Mouse (Mus musculus) inflammation-experienced regulatory T-cells, adult 6 months (primary cell): Measurements from ENCODE around the gene Neurl2. TPM values are rescaled to one million over a fixed set of nuclear protein-coding genes. Genes with fewer than 3 reads are reported as not detected.

Experiments
- ATAC-seq: one replicate; pipeline ENCODE4 v1.8.0; 2017
- polyA plus RNA-seq, 3 experiments: library from polyadenylated mRNA; unstranded; fragments of 100-300 nt; shearing (Covaris generic); gene quantifications; one replicate each; pipeline ENCODE4 v1.2.1; 2017

Neurl2 gene
- polyA plus RNA-seq, 3 experiments from 2014 or later = 1.0 to 2.7 (median 1.1) TPM

GRCm38 (mm10) chr2:164815821-164816220 is 17.4 kb downstream of the Neurl2 start:
- ATAC-seq = no peak

- no peak for ATAC-seq
Measured at GRCm38 (mm10) chr2:164815348-164815747, 17.9 kb downstream of the Neurl2 start.

- no peak for ATAC-seq
Measured at GRCm38 (mm10) chr2:164813557-164813956, 19.7 kb downstream of the Neurl2 start.

GRCm38 (mm10) chr2:164806614-164807013 is 26.6 kb downstream of the Neurl2 start:
- no peak for ATAC-seq

GRCm38 (mm10) chr2:164805332-164805718 is 27.9 kb downstream of the Neurl2 start:
- peak; percentile 11 for ATAC-seq

GRCm38 (mm10) chr2:164804533-164805331 is 28.5 kb downstream of the Neurl2 start, which contains the start of the genes Acot8 and Zswim3:
Gene Acot8, minus strand, starts transcription at chr2:164804882.
Gene Zswim3, plus strand, starts transcription at chr2:164805098.
- peak; percentile 97 for ATAC-seq

- ATAC-seq = no peak
Measured at GRCm38 (mm10) chr2:164803921-164804313, 29.3 kb downstream of the Neurl2 start.

- no peak for ATAC-seq
Measured at GRCm38 (mm10) chr2:164803201-164803920, 29.9 kb downstream of the Neurl2 start.

- no peak for ATAC-seq
Measured at GRCm38 (mm10) chr2:164800252-164801004, 32.8 kb downstream of the Neurl2 start.

GRCm38 (mm10) chr2:164798554-164798953 is 34.7 kb downstream of the Neurl2 start:
- peak; percentile 41 for ATAC-seq

- ATAC-seq = no peak
Measured at GRCm38 (mm10) chr2:164795868-164796267, 37.4 kb downstream of the Neurl2 start.

- ATAC-seq = peak; percentile 65
Measured at GRCm38 (mm10) chr2:164794293-164794692, 39.0 kb downstream of the Neurl2 start.

- ATAC-seq = peak; percentile 27
Measured at GRCm38 (mm10) chr2:164793772-164794171, 39.5 kb downstream of the Neurl2 start.

GRCm38 (mm10) chr2:164793236-164793635 is 40.0 kb downstream of the Neurl2 start:
- peak; percentile 60 for ATAC-seq

GRCm38 (mm10) chr2:164792400-164793190 is 40.7 kb downstream of the Neurl2 start:
- no peak for ATAC-seq

GRCm38 (mm10) chr2:164791841-164792261 is 41.4 kb downstream of the Neurl2 start:
- ATAC-seq = no peak

GRCm38 (mm10) chr2:164790451-164790850 is 42.8 kb downstream of the Neurl2 start:
- ATAC-seq = no peak

GRCm38 (mm10) chr2:164788411-164788810 is 44.8 kb downstream of the Neurl2 start:
- no peak for ATAC-seq

- ATAC-seq = no peak
Measured at GRCm38 (mm10) chr2:164787779-164788178, 45.5 kb downstream of the Neurl2 start.

- ATAC-seq = no peak
Measured at GRCm38 (mm10) chr2:164787032-164787431, 46.2 kb downstream of the Neurl2 start.

- no peak for ATAC-seq
Measured at GRCm38 (mm10) chr2:164786388-164786885, 46.8 kb downstream of the Neurl2 start.
